Mouse (Mus musculus) natural killer cell, adult 2 months (primary cell): ENCODE results near the gene Smg8.

Experiments used
- DNase-seq, 2 experiments: peaks; one replicate each; pipeline ENCODE4 v3.0.0; 2022; ENCODE audit warnings: low spot score in 2 of 2

Gene Smg8

GRCm38 (mm10) chr11:87043052-87043451 lies 43.5 kb downstream of the Smg8 start:
- no peak for DNase-seq

GRCm38 (mm10) chr11:87039307-87039963 lies 47.1 kb downstream of the Smg8 start:
- no peak for DNase-seq

- no peak for DNase-seq
Observed at GRCm38 (mm10) chr11:87036180-87036579, 50.4 kb downstream of the Smg8 start.

GRCm38 (mm10) chr11:87028212-87028611 lies 58.4 kb downstream of the Smg8 start:
- DNase-seq = no peak
